Mouse (Mus musculus) WW6 (cell line): ENCODE measurements around the gene Ryr1.
A peak's percentile ranks its signal among the peaks of the same experiment; 100 is the strongest.

Experiments used
- DNase-seq: peaks from one replicate; pipeline ENCODE4 v3.0.0-alpha.2; 2013; ENCODE audit warnings: low read depth, low spot score

The Ryr1 gene

GRCm38 (mm10) chr7:29037261-29037660, 87.7 kb downstream of the Ryr1 start:
- no peak for DNase-seq

DNA sequence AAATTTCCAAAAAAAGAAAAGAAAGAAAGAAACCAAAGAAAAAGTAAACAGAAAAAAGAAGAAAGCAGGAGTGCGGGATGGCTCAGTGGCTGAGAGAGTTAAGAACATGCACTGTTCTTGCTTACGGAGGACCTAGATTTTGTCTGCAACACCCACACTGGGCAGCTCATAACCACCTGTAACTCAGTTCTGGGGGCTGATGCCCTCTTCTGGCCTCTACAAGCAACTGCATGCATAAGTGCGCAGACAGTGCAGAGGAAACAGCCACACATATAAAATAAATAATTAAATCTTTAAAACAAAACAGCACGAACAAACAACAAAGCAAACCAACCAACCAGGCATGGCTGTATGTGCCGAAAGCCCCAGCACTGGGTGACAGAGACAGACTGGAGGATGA, 92.3 kb downstream of the Ryr1 start:
- no peak for DNase-seq

- DNase-seq = no peak
These were observed 93.3 kb downstream of the Ryr1 start for GRCm38 (mm10) chr7:29031641-29032040.

DNA sequence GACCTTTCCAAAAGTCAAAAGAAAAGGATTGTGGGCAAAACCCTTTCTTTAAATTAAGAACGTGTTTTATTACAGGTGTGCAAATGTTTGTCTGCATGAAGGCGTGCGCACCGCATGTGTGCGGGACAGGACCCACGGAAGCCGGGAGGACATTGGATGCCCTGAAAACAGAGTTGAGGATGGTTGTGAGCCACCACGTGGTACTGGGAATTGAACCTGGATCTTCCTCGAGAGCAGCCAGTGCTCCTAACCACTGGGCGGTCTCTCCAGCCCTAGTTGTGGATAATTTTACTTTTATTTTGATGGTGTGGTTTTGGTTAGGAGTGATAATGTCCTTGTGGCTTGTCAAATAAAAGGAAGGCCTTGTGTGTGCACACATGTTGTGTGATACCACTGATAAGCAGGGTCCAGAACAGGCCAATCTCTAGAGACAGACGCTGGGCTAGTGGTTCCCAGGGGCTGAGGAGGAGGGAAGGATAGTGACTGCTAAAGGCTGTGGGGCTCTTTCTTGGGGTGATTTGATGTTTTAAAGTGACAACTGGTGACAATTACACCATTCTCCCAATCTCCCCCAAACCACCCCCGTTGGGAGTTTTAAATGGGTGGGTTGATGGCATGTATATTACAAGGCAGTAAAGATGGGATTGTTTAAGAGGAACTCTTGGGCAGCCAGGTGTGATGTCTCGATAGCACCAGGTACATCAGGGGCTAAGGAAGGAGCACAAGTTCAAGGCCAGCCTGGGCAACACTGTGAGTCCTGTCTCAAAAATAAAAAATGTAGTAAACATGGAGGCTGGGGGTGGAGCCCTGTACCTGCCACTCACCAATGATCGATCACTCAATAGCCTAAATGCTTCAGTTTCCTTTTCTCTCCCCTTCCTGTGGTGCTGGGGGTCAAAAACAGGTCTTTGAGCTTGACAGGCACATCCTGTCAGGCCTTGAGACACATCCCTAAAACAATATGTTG, 95.0 kb downstream of the Ryr1 start:
- no peak for DNase-seq

DNA sequence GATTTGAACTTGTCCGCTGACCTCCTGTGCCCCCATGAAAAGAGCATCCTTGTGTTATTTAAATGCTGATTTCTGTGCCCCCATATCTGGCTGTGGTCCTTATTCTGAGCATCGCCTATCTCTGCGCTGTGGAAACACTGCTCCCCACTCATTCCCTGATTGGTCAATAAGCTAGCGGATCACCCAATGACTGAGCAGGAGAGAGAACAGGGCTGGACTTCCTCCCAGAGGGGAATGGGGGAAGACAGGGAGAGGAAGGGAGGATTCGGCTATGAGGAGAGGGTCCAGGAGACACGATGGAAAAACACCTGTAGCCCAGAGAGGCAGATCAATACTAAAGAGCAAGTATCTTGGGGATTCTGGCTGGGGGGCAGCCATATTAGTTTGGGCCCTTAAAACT, 96.2 kb downstream of the Ryr1 start:
- DNase-seq = peak; percentile 46

GRCm38 (mm10) chr7:29026811-29027210, 98.2 kb downstream of the Ryr1 start:
- peak; percentile 53 for DNase-seq

GRCm38 (mm10) chr7:29026195-29026594, 98.8 kb downstream of the Ryr1 start:
- DNase-seq = no peak

DNA sequence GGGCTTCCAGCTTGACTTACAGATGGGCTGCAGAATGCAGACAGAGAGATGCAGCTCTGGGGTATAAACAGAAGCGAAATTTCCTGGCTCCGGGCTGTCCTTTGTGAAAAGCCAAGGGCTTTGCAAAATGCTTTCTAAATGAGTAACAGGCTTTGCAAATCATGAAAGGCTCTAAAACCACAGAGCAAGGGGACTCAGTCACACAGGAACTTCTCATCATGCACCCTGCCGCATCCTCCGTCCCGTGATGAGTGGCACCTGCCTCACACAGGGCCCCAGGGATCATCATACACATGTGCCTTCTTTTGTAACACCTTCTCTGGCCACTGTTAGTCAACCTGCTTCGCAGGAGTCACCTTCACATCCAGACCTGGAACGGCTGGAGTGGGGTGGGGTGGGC, 99.4 kb downstream of the Ryr1 start:
- DNase-seq = no peak

DNA sequence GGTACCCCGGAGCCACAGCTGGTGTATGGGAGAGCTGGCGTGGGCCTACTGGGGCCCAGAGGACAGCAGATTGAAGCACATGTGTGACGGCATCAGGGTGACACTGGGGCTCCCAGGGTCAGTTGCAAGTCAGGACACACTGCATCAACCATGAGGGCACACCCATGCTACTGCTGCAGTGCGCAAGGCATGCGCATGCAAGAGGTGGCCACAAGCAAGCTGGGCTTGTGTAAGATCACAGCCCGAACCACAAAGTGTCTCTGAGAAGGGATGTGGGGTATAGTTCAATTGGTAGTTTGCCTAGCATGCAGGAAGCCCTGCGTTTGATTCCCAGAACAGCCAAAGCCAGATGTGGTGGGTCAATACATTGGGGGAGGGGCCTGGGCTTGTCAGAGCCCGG, 101.5 kb downstream of the Ryr1 start:
- DNase-seq = no peak

DNA sequence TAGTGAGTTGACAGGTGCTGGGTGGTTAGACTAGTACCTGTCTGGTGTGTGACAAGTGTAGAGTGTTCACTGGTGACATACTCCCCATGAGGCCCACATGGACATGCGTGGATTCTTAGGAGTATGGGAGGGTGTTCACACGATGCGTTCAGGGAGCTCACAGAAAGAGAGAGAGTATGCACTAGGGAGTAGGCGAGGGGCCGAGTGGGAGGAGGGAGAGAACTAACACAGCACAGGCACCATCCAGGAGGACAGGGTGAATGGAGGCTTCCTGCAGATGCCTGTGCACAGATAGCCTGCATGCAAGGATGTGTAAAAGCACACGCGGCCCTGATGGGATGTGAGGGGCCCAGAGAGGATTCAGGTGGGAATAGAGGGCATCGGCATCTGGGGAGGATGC, 102.5 kb downstream of the Ryr1 start:
- DNase-seq = no peak

GRCm38 (mm10) chr7:29019447-29020220, 105.3 kb downstream of the Ryr1 start:
- DNase-seq = no peak

DNA sequence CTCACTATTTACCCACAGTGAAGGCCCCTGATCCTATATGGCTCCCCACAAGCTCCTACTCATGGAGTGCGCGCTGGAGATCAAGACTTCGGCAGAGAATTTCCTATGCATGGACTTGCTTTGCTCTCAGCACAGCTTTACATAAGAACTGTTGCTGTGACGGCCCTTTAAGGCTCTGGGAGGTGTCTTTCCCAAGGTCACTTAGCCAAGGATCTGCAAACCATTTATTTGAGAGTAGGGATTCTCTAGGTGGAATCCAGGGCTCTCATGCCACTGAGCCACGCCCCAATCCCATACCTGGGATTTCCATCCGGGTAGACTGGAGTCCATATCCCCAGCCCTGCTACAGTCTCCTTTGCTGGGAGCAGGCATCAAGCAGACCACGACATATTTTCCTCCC, 107.8 kb downstream of the Ryr1 start:
- no peak for DNase-seq

GRCm38 (mm10) chr7:29016440-29016839, 108.5 kb downstream of the Ryr1 start:
- DNase-seq = no peak

DNA sequence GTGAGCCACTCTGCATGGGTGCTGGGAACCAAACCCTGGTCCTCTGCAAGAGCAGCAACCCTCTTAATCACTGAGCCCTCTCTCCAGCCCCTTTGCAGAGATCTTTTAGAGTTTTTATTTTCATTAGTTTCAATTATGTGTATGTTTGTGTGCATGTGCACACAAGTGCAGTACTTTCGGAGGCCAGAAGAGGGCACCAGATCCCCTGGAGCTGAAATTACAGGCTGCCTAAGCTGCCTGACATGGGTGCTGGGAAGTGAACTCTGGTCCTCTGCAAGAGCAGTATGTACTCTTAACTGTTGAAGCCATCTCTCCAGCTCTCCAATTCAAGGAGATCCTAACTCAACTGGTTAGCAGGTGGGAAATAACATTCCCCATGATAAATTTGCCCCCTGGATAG, 110.0 kb downstream of the Ryr1 start:
- no peak for DNase-seq

- DNase-seq = no peak
These were observed 116.3 kb downstream of the Ryr1 start for GRCm38 (mm10) chr7:29008714-29009113.

GRCm38 (mm10) chr7:29008171-29008570, 116.8 kb downstream of the Ryr1 start:
- no peak for DNase-seq

DNA sequence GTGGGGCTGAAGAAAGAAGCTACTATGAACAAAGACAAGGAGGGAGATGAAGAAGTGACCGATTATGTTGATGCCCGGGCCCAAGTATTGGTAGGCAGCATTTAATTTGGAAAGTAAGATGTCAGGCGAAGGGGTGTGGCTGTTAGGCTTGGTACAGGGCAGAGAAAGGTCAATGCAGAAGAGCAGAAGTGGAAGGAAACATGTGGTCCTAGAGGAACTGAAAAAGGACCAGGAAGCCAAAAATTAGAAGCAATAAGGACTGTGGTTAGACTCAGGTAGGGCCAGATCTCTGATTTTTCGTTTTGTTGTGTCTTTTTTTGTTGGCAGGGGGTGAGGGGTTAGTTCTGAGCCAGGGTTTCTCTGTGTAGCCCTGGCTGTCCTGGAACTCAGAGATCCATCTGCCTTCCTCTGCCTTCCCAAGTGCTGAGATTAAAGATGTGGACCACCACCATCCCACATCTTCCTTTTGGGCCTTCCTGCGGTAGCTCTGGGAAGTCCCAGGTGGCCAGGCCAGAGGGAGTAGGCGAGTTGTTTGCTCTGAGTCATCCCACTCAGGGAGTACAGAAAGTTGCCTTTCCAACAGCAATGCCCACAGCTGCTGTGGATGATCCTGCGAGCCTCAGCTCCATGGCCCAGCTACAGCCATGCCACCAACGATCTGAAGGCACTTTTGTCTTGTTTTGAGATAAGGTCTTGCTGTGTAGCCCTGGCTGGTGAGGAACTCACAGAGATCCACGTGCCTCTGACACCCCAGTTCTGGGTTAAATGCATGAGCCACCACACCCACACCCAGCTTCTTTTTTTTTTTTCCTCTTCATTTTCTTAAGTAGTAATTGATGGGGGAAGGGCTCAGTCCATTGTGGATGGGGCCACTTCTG, 117.5 kb downstream of the Ryr1 start:
- no peak for DNase-seq

DNA sequence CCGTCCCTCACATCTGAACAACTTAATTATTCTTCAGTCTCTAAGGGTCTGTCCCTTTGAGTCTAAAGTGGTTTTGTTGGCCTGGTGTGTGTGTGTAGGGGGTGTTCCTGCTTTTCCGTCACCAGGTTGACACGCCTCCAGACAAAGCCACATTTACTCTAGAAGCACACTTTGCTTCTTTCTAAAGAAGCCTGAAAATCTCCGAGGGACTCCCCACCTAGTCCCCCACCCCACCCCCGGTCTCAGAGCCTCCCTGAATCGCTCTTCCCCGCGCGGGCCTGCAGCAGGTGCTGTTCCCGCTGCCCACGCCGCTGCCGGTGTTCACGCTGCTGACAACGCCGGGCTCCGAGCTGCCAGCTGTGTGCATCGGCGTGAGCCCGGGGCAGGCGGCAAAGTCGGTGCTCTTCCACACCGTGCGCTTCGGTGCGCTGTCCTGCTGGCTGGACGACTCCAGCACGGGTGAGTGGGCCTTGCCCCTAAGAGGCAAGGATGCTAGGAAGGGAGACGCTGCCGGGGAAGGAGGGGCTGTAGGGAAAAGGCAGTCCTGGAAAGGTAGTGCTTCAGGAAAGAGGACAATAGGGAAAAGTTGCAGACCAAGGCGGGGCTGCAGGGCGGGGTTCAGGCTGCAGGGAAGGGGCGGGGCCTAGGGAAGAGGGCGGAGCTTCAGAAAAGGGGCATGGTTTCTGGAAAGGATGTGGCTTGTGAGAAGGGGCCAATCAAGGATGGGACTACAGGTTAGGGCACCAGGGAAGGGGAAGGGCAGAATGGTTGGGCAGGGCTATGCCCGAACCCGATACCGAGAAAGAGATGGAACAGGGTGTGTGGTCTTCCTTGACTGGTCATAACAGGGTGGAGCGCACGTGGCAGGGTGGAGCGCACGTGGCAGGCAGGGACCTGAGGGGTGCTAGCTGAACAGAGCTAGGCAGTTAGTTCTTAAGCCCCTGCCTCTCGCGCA, 124.1 kb downstream of the Ryr1 start:
- DNase-seq = peak; percentile 85

DNA sequence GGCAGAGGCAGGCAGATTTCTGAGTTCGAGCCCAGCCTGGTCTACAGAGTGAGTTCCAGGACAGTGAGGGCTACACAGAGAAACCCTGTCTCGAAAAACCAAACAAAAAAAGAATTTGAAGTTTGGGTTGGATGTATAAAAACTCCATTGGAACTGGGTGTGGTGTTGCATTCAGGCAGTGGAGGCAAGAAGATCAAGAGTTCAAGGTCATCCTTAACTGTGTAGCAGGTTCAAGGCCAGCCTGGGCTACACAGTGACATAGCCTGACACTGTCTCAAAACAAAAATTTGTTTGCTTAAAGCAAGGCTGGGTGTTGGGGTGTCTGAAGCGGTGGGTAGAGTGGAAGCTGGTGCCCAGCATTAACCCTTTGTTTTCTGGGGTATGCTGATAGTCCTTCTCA, 131.6 kb downstream of the Ryr1 start:
- no peak for DNase-seq

GRCm38 (mm10) chr7:28992997-28993396, 132.0 kb downstream of the Ryr1 start:
- DNase-seq = no peak

GRCm38 (mm10) chr7:28991616-28992015, 133.4 kb downstream of the Ryr1 start:
- DNase-seq = no peak
